Mouse (Mus musculus) E14TG2a.4 (cell line): ENCODE measurements around the gene Igf2bp3.

Experiments used
- CTCF ChIP-seq: conservative IDR thresholded peaks from 2 replicates; pipeline ENCODE4 v1.5.1; 2014; ENCODE audit warnings: low read length
- NANOG ChIP-seq: IDR thresholded peaks from 2 replicates; pipeline ENCODE4 v1.6.1; 2014; ENCODE audit warnings: borderline replicate concordance, low read length, mixed read lengths

GRCm38 (mm10) chr6:49055256-49055733, 159.5 kb downstream of the Igf2bp3 start:
- TF ChIP-seq CTCF: no peak
- peak; percentile 76 for TF ChIP-seq NANOG
